Mouse (Mus musculus): ENCODE measurements around the gene Trpm6.

Gene Trpm6

GRCm38 (mm10) chr19:18889117-18889627, 139.4 kb downstream of the Trpm6 start:
- no peak for DNase-seq (ENCODE audit: low read depth, low spot score)

- no peak for DNase-seq (ENCODE audit: low read depth, low spot score)
Observed at GRCm38 (mm10) chr19:18889632-18890031, 139.8 kb downstream of the Trpm6 start.

GRCm38 (mm10) chr19:18890216-18890615, 140.4 kb downstream of the Trpm6 start:
- no peak for DNase-seq (ENCODE audit: low read depth, low spot score)

GRCm38 (mm10) chr19:18898238-18898637, 148.5 kb downstream of the Trpm6 start:
- DNase-seq (ENCODE audit: low read depth, low spot score): no peak

GRCm38 (mm10) chr19:18902041-18902693, 152.4 kb downstream of the Trpm6 start:
- DNase-seq (ENCODE audit: low read depth, low spot score): no peak

GRCm38 (mm10) chr19:18902694-18903067, 152.9 kb downstream of the Trpm6 start:
- no peak for DNase-seq (ENCODE audit: low read depth, low spot score)

- DNase-seq (ENCODE audit: low read depth, low spot score): no peak
Observed at GRCm38 (mm10) chr19:18905511-18905910, 155.7 kb downstream of the Trpm6 start.

GRCm38 (mm10) chr19:18909641-18910040, 159.9 kb downstream of the Trpm6 start:
- no peak for DNase-seq (ENCODE audit: low read depth, low spot score)

- peak; percentile 4 for DNase-seq (ENCODE audit: low read depth, low spot score)
Observed at GRCm38 (mm10) chr19:18911755-18912340, 162.1 kb downstream of the Trpm6 start.

- DNase-seq (ENCODE audit: low read depth, low spot score): no peak
Observed at GRCm38 (mm10) chr19:18941391-18941790, 191.6 kb downstream of the Trpm6 start.

All from skeletal muscle tissue, adult 2 months (tissue).